Mouse (Mus musculus) heart, postnatal 14 days (tissue): ENCODE measurements around the gene Marveld1. TPM values are rescaled to one million over a fixed set of nuclear protein-coding genes. Genes with fewer than 3 reads are reported as not detected.

Experiments used
- DNase-seq, 2 experiments: peaks; one replicate each; pipeline ENCODE4 v3.0.0; 2021 to 2022
- intact Hi-C: fragments of 180-260 bp; cut with DNase I; formaldehyde crosslinking; loops from one replicate; pipeline ENCODE4 v1.15.1; 2025
- long read RNA-seq, 2 experiments: library from polyadenylated mRNA; stranded (forward); transcript quantifications; one replicate each; pipeline ENCODE4 v2.0.0; 2021
- total RNA-seq, 2 experiments: library from RNA; stranded (reverse); gene quantifications; 2 replicates each; pipeline ENCODE4 v1.2.3; 2021

Marveld1 gene
- total RNA-seq: 10 to 100 TPM; 21.6 to 23.8 TPM
- long read RNA-seq, experiment 1, transcript Marveld1-201 (2 exons, 3,066 nt): major isoform, 27 of 28 reads
- long read RNA-seq, experiment 1, partial matches to known transcripts: 0 of 28 reads
- long read RNA-seq, experiment 1, other reads (novel, unspliced or antisense): 0 of 28 reads
- long read RNA-seq, experiment 2, transcript Marveld1-201 (2 exons, 3,066 nt): major isoform, 32 of 36 reads
- long read RNA-seq, experiment 2, partial matches to known transcripts: 0 of 36 reads
- long read RNA-seq, experiment 2, other reads (novel, unspliced or antisense): 2 of 36 reads

DNA sequence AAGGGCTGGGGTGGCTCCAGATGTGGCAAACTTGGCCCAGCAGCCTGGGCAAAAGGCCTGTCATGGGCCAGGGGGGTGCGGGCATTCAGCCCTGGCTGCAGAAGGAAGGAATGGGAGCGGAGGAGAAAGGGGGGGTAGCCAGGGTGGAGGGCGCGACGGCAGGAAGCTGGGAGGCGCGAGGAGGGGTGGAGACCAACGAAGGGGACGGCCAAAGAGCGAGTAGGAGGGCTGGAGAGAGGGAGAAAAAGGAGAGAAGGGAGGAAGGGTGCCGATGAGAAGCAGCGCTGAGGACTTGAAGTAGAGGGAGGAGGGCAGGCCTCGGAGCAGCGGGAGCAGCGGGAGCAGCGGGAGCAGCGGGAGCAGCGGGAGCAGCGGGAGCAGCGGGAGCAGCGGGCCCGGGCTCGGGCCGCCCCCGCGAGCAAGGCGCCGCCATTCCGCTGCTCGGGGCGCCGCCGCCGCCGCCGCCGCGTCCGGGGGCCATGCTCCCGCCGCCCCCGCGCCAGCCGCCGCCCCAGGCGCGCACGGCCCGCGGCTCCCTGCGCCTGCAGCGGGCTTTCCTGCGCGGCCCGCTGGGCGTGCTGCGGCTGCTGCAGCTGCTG is at the start of gene Marveld1:
TSS of gene Marveld1 (plus strand) at position 231 of the 599 bp plus-strand sequence.
- peak; percentile 81 to 83 for DNase-seq
- intact Hi-C loops: loop anchor here (5.0 kb wide), 1 partner anchor 110 kb away; the partner anchor contains the start of gene Ankrd2

DNA sequence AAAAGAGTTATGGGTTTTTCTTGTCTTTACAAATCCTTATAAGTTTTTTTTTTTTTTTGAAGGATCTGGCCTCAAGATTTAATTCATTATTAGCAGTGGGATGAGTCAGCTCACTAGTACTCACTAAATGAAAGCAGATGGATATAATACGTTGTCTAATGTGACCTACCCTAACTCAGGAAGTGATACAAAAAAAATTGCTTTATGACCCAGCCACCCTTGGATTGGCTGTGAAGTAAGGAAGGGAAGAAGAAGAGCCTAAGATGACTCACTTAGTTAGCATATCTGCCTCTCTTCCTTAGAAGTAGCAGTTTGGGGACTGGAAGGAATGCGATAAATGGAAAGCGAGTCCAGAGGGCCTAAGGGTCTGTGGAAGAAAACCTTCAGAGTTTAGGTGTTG is 47.8 kb upstream of the Marveld1 start:
- intact Hi-C loops: no loop called here
- DNase-seq: no peak

GRCm38 (mm10) chr19:42104681-42105080 is 42.5 kb upstream of the Marveld1 start:
- DNase-seq: no peak
- intact Hi-C loops: no loop called here

DNA sequence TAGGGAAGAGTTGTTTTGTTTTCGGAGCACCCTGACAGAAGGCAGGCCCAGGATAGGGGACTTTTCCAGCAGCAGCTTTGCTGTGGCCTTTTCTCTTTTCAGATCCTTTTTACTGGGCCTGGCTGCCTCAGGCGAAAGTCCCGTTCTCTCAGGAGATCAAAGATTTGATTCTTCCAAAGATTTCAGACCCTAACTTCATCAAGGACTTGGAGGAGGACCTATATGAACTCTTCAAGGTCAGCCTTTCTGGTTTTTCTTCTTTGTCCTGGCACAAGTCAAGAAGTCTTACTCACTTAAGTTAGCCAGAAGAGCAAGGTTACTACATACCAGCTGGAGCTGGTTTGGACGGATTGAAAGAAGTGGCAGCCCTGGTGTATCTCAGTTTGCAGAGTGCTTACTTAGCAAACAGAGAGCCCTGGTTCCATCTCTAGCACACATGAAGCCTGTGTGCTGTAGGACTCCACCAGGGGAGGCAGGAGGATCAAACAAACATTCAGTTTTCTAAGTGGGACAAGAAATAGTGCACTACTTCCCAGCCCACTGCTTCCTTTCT is 31.3 kb upstream of the Marveld1 start:
- no peak for DNase-seq
- intact Hi-C loops: no loop called here

DNA sequence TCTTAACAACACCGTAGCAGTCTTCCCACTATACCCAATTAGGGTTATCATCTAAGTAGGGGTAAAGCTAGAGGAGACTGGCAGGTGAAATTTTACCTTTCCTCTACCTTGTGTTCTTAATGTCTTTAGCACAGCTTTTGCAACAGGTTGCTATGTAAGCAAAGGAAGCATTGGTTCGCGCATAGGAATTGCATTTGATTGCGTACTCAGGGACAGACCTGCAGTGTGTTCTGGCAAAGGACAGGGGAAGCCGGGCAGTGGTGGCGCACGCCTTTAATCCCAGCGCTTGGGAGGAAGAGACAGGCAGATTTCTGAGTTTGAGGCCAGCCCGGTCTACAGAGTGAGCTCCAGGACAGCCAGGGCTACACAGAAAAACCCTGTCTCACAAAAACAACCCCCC is 29.1 kb upstream of the Marveld1 start:
- DNase-seq: no peak
- intact Hi-C loops: no loop called here

- no peak for DNase-seq
- intact Hi-C loops: no loop called here
These were observed 28.6 kb upstream of the Marveld1 start for GRCm38 (mm10) chr19:42118596-42118995.

DNA sequence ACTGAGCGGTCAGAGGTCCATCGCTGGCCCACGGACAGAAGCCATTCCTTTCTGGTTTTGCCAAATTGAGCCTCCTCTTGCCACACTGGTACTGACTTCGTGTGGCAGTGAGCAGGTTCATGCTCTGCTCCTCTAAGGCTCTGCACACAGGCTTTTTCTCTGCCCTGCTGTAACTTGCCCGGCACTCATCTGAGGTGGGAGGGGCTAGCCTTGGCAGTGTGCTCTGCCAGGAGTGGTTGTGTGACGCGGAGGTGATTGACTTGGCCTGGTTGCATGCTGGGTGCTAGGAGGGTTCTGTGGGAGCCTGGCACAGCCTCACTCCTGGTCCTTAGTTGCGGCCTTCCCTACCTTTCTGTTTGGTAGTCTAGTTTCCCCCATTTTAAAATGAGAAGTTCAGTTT is 26.7 kb upstream of the Marveld1 start:
- intact Hi-C loops: no loop called here
- DNase-seq: no peak

DNA sequence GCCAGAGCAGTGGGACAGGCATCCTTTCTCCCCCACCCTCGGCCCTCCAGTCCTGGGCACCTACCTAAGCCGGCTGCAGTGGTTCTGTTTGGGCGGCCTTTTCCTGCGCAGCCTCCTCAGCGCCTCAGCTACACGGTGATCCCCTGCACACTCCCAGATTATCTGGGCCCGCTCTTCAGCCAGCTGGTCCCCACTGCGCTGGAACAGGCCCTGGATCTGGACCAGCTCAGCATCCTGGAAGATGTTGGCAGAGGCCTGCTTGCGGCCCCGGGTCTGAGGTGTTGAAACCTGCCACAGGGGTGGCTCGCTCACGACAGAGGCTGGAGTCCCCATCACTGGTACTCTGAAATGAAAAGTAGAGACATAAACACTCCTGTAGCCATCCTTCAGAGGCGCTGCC is 22.5 kb upstream of the Marveld1 start:
- no peak for DNase-seq
- intact Hi-C loops: no loop called here

- no peak for DNase-seq
- intact Hi-C loops: no loop called here
These were observed 21.5 kb upstream of the Marveld1 start for GRCm38 (mm10) chr19:42125501-42126218.

GRCm38 (mm10) chr19:42126219-42126605 is 21.0 kb upstream of the Marveld1 start:
- intact Hi-C loops: no loop called here
- no peak for DNase-seq

DNA sequence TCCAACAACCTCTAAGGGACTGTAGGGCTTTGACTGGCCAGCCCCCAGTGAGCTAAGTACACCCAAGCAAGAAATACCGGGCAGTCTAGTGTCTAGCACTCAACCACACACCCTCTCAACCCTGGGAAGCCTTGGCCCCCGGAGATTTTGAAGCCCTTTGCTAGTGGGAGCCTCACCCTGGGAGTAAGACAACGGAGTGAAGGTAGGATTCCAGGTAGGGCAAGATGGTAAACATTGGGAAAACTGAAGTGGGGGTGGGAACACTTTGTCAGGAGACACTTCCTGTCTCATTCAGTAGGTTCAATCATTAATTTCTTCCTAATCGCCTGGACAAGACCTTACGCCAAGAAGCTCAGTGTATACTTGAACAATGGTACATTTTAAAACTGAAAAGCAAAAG is 20.2 kb upstream of the Marveld1 start:
- intact Hi-C loops: no loop called here
- DNase-seq: no peak

DNA sequence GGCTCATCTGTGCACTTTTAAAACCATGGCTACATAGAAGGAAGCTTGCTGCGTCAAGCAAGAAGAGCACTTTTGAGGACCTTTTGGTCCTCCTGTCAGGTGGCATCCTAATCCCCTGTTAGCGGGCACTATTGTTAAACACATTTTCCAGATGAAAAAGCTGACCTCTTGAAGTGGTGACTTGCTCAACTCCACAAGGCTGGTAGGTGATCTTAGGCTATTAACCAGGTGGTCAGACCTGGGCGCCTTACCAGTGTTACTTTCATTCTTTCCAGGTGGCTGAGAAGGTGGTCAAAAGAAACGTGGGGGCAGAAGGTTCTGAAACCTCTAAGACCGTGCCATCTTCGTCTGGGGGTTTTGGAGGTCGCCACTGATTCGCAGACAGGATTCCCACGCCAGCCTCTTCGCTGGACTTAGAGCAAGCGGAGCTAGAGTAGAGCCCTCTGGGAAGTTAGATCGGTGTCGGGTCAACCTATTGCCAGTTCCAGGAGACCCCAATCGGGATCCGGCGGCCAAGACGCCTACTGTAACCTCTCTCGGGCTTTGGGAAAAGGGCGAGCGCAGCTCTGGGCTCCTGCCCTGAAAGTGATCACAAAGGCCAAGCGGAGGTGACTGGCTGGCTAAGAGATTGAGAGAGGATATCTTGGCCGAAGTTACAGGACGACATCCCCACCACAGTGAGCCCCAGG is 19.0 kb upstream of the Marveld1 start:
- DNase-seq: no peak
- intact Hi-C loops: no loop called here

GRCm38 (mm10) chr19:42128787-42129508 is 18.3 kb upstream of the Marveld1 start, which contains the start of gene Avpi1:
Gene Avpi1 (minus strand): TSS chr19:42129059.
- intact Hi-C loops: no loop called here

GRCm38 (mm10) chr19:42129509-42130293 is 17.5 kb upstream of the Marveld1 start:
- no peak for DNase-seq
- intact Hi-C loops: no loop called here

More at GRCm38 (mm10) chr19:42128787-42129508, 18.3 kb upstream of the Marveld1 start, which contains the start of gene Avpi1:
- peak; percentile 95 for DNase-seq

- no peak for DNase-seq
- intact Hi-C loops: no loop called here
These were observed 16.9 kb upstream of the Marveld1 start for GRCm38 (mm10) chr19:42130294-42130606.

- DNase-seq: no peak
- intact Hi-C loops: no loop called here
These were observed 16.1 kb upstream of the Marveld1 start for GRCm38 (mm10) chr19:42131101-42131500.

GRCm38 (mm10) chr19:42135070-42135469 is 12.1 kb upstream of the Marveld1 start:
- no peak for DNase-seq
- intact Hi-C loops: no loop called here

- intact Hi-C loops: no loop called here
These were observed 11.1 kb upstream of the Marveld1 start for GRCm38 (mm10) chr19:42136126-42136525.

DNA sequence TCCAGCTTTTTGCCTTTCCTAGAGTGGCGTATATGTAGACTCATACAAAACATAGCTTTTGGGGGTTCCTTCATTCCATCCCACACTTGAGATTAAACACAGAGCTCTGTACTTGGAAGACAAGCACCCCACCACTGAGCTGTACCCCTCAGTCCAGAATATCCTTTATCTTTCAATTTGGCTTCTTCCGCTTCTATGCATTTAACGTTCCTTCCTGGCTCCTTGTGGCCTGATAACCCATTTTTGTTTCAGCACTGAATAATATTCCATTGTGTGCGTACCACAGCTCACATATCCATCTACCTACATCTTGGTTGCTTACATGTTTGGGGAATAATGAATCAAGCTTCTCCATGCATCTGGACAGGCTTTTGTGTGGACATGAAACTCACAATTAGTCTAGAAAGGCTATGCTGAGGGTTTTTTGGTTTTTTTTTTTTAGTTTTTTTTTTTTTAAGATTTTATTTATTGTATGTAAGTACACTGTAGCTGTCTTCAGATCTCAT is 10.0 kb upstream of the Marveld1 start:
- no peak for DNase-seq

More at GRCm38 (mm10) chr19:42136126-42136525, 11.1 kb upstream of the Marveld1 start:
- no peak for DNase-seq

More for the DNA sequence above, 10.0 kb upstream of the Marveld1 start:
- intact Hi-C loops: no loop called here
